Mouse (Mus musculus): ENCODE measurements around the gene Lrrc49.

The Lrrc49 gene

DNA sequence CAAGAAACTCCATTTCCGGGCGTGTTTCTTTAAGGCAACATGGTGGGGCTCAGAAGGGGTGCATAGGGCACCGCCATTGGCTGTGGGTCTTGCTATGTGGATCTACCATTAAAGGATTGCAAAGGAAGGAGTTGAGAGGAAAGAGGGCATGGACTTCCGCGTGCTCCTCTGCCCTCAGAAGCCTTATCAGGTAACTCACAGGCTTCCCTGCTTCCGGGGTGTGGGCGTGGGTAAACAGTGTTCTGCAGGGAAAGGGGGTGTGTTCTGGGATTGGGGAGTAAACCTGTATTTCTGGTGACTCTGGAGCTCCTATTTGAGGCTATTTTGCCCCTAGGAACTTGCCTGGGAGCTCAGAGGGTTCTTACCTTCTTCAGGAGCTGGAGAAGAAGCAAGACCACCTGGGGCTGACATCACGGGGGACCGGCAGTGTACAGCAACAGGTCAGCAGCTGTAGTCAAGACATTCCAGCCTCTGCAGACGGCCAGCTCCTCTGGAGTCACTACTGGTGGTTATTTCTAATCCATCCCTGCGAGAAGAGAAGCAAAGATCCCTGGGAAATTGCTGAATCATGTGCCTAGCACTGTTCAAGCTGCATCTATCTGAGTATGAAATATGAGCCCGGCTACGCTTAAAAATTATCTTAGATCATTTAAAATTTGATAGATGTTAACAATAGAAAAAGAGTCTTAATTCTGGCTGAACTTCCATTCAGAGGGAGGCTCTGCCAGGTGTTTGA is 142.4 kb downstream of the Lrrc49 start:
- DNase-seq (ENCODE audit: inconsistent age in 2 of 2, low spot score in 1 of 2) = no peak

DNA sequence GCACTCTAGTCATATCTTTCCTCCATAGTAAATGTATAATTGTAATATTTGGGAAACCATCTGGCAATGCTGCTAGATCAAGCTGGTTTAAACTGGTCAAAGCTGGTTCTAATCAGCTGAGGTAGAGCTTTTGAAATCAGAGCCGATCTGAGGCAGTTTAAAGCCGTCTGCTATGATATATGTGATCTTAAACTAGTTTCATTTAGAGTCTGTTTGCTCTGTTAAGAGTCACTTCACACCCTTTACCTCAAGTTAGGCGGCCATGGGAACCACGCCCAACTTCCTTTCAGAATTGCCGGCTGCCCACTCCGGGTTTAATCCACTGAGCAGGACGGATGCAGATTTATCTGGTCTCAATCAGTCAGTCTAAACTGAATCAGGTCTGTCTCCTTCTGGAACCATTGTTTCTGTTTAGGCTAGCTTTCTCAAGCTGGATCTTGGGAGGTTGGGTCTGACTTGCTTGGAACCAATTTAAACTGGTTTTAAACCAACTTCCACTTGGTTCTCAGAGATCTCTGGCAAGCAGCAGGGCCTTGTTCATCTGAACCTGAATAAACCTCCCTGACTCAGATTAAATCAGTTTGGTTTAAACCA is 144.4 kb downstream of the Lrrc49 start:
- no peak for DNase-seq (ENCODE audit: inconsistent age in 2 of 2, low spot score in 1 of 2)

GRCm38 (mm10) chr9:60530310-60530709 is 157.6 kb downstream of the Lrrc49 start:
- no peak for DNase-seq (ENCODE audit: inconsistent age in 2 of 2, low spot score in 1 of 2)

GRCm38 (mm10) chr9:60529348-60530243 is 158.4 kb downstream of the Lrrc49 start:
- DNase-seq (ENCODE audit: inconsistent age in 2 of 2, low spot score in 1 of 2) = no peak

GRCm38 (mm10) chr9:60528269-60528668 is 159.7 kb downstream of the Lrrc49 start:
- no peak for DNase-seq (ENCODE audit: inconsistent age in 2 of 2, low spot score in 1 of 2)

GRCm38 (mm10) chr9:60527836-60528235 is 160.1 kb downstream of the Lrrc49 start:
- no peak for DNase-seq (ENCODE audit: inconsistent age in 2 of 2, low spot score in 1 of 2)

GRCm38 (mm10) chr9:60527051-60527450 is 160.9 kb downstream of the Lrrc49 start:
- DNase-seq (ENCODE audit: inconsistent age in 2 of 2, low spot score in 1 of 2) = peak in 1 of 2 experiments; percentile 33

- DNase-seq (ENCODE audit: inconsistent age in 2 of 2, low spot score in 1 of 2) = no peak
Measured at GRCm38 (mm10) chr9:60526195-60526594, 161.8 kb downstream of the Lrrc49 start.

GRCm38 (mm10) chr9:60521806-60522264 is 166.1 kb downstream of the Lrrc49 start, which contains the start of gene Thsd4:
TSS of gene Thsd4 (minus strand) at chr9:60522046.
- DNase-seq (ENCODE audit: inconsistent age in 2 of 2, low spot score in 1 of 2) = peak; percentile 61 to 87

- no peak for DNase-seq (ENCODE audit: inconsistent age in 2 of 2, low spot score in 1 of 2)
Measured at GRCm38 (mm10) chr9:60521143-60521542, 166.8 kb downstream of the Lrrc49 start.

GRCm38 (mm10) chr9:60519601-60520000 is 168.4 kb downstream of the Lrrc49 start:
- no peak for DNase-seq (ENCODE audit: inconsistent age in 2 of 2, low spot score in 1 of 2)
